14 mouse cellular contexts compared by ENCODE assay signal in genomic region chr15:6792846-6793245, GRCm38 (mm10).
"Had no signal": no experiment of that assay in that cellular context is flagged by ENCODE, and none has a peak within 500 bp of the region (broad histone marks: within the 10 kb centered on the region; RNA-seq: fewer than 3 reads in every experiment).

No protein-coding gene starts in this region.

- H3K9ac ChIP-seq: limb, embryonic 12.5 days; liver, embryonic 13.5 days; liver, postnatal 0 days; neural tube, embryonic 12.5 days; stomach, embryonic 15.5 days had no signal

- H3K4me1 ChIP-seq: limb, embryonic 12.5 days; liver, embryonic 13.5 days; neural tube, embryonic 12.5 days; stomach, embryonic 15.5 days had no signal

- DNase-seq: kidney, adult 18-20 months; kidney, postnatal 10 days; kidney, postnatal 4 days; liver; liver, embryonic 13.5 days; liver, postnatal 0 days; lung, postnatal 36 days; retina, postnatal 1 day; right cerebral cortex, postnatal 14 days; thymus, postnatal 36 days had no signal

- H3K4me2 ChIP-seq: limb, embryonic 12.5 days; liver, embryonic 13.5 days; neural tube, embryonic 12.5 days; stomach, embryonic 15.5 days had no signal

- H3K4me3 ChIP-seq: limb, embryonic 12.5 days; liver, embryonic 13.5 days; neural tube, embryonic 12.5 days; stomach, embryonic 15.5 days had no signal

- ATAC-seq: inflammation-experienced regulatory T-cells, adult 6 months; liver, postnatal 0 days had no signal

- H3K9me3 ChIP-seq: limb, embryonic 12.5 days; liver, embryonic 13.5 days; neural tube, embryonic 12.5 days; stomach, embryonic 15.5 days had no signal

- H3K27ac ChIP-seq: limb, embryonic 12.5 days; liver, embryonic 13.5 days; neural tube, embryonic 12.5 days; stomach, embryonic 15.5 days had no signal

- H3K27me3 ChIP-seq: limb, embryonic 12.5 days; liver, embryonic 13.5 days; neural tube, embryonic 12.5 days; stomach, embryonic 15.5 days had no signal
